Mouse (Mus musculus) naive thymus-derived CD4-positive, alpha-beta T cell, adult 2 months (primary cell): Measurements from ENCODE around the gene Gna15.

Source experiments
- DNase-seq: peaks from one replicate; pipeline ENCODE4 v3.0.0-alpha.2; 2011; ENCODE audit warnings: low read depth

The Gna15 gene

DNA sequence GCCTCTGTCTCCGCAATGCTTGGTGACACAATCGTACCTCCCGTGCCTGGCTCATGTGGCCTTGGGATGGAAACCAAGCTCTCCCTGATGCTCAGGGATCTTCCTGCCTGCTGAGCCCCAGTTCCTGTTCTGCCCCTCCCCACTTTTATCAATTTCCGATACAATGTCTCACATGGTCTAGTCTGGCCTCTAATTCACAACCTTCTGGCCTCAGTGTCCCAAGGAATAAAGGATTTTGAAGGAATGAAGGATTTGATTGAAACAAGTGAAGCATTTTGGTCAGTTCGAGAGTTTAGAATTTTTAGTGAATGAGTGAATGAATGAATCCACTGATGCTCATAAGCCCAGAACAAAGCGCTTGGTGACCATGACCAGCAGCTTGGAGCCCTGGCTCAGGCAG, 883 bp downstream of the Gna15 start:
- DNase-seq: no peak

DNA sequence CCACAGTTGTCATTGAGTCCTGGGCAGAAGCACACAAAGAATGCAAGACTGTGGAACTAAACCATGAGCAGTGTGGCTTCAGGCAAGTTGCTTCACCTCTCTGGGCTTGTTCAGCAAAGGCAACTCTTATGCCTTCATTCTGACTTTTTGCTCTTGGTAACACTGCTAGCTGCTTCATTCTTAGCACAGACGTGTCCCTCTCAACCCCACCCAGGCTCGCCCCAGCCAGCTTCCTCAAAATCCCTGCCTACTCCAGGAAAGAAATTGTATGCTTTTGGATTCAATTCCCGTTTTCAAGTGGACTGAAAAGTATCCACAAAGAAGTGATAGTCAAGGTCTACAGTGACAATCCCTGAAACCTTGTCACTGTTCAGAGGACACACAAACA, 4.1 kb downstream of the Gna15 start:
- no peak for DNase-seq

DNA sequence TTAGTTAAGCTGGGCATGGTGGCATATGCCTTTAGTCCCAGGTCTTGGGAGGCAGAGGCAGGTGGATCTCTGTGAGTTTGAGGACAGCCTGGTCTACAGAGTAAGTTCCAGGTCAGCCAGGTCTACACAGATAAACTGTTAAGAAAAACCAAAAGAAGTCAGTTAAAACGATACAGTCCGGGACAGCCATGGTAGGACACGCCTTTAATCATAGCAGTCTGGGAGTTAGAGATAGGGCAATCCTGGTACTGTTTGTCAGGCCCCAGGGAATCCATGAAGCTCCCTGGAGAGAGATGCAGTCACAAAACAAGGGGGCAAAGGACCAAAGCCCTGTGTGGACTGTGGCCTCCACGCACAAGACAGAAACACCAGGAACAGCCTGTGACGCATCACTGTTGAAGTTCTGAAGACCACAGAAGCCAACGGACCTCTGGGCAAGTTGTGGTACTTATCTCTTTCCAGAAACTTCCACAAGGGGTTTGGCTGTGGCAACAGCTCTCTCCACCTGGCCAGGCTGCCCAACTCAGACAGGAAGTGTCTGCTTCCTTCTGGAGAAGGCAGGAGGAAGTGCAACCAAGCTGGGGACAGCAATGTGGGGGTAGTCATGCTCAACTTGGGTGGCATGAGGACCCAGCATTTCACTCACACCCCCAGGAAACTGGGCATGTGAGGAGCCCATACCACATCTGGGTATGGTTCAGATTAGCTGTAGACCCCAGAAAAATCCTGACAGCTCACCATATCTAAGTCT, 4.6 kb downstream of the Gna15 start:
- no peak for DNase-seq

DNA sequence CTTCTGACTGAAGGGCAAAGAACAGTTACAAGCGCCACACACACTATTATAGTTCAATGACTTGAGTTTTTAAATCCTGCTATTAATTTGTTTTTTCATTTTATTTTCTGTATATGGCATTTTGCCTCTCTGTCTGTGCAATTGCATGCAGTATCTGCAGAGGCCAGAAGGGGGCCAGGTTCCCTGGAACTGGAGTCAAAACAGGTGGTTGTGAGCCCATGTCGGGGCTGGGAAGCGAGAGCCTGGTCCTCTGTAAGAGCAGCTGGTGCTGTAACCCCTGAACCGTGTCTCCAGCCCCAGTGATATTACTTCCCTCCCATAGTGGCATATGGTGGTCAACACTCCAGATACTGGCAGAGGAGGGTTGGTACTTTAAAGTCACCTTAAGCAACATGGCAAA, 5.5 kb downstream of the Gna15 start:
- DNase-seq: peak; percentile 86

DNA sequence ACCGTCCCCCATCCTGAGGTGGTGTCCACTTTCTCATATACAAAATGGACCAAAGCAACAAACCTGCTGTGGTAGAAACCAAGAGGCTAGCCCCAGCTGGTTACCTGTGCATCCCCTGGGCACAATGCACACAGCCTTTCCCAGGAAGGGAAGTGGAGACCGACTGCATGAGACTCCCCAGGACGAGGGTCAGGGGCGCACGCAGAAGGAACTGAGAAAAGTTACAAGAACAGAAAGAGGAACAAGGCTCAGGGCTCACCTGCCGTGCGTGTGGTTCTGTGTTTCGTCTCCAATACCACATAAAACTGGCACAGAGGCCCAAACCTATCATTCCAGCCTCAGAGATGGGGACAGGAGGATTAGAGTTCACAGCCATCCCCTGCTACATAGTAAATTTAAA, 6.8 kb downstream of the Gna15 start:
- no peak for DNase-seq

DNA sequence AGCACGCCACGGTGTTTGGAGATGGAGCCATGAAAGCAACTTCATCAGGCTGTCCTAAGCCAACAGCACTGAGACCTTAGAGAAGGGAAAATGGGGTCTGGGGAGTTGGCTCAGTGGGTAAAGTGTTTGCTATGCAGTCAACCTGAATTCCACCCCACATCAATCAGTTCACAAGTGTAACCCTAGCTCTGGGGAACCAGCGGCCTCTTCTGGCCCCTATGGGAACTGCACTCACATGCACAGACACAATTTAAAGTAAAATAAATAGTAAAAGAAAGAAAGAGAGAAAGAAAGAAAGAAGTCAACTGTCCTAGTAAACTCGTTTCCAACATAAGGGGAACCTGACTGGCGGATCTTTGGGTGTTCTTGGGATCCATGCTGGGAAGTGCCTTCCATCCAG, 10.2 kb downstream of the Gna15 start:
- no peak for DNase-seq

DNA sequence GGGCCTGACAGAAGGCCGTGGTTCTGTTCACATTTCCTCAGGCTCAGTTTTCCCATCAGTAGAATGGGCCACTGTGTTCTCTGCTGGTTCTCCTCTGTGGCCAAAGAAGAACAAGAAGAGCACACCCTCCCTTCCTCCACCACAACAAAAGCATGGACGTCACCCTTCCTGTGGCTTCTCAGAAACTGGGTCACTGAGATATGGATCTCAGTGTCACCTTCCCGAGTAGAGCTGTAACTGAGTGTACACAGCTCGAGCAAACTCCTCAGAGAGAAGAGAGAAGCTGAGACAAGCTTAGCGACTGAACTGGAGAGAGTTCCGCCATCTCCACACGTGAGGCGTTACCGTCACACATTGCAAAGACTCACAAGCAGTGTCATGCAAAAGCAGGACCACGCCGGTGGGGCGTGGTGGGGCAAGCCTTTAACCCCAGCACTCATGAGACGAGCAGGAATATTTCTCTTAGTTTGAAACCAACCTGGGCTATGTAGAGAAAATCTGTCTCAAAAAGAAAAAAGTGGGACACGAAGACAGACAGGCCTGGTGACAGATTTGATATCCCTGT, 13.7 kb downstream of the Gna15 start:
- DNase-seq: peak; percentile 68

DNA sequence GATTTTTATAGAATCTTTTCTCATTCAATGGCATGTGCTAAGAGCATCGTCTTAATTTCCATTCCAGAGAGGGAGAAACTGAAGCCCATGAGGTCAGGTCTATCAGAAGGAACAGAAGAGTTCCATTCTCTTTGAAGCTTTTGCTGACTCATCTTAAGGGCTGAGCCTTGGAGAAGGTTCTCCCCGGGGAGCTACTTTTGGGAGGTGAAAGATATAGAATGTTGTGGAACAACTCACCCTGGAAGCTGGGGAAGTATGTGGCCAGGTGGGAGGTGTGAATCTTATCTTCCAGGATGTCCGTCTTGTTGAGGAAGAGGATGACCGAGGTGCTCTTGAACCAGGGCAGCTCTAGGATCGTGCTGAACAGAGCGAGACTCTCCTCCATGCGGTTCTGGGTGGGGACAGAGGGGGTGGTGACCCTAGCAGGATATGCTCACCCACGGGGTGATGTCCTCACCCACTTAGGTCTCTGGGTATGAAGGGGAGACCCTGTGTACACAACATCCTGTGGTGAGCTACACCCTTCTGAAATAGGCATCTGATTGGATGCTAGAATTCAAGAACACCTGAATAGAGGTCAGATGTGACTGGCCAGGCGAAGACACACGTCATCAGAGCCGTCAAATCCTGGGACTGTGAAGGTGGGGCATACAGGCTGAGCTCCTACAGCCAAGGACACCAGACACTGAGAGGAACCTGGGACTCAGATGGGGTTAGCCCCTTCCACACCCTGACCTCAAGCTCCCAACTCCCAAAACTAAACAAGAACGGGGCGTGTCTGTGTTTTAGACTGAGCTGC, 16.1 kb downstream of the Gna15 start:
- peak; percentile 59 for DNase-seq

DNA sequence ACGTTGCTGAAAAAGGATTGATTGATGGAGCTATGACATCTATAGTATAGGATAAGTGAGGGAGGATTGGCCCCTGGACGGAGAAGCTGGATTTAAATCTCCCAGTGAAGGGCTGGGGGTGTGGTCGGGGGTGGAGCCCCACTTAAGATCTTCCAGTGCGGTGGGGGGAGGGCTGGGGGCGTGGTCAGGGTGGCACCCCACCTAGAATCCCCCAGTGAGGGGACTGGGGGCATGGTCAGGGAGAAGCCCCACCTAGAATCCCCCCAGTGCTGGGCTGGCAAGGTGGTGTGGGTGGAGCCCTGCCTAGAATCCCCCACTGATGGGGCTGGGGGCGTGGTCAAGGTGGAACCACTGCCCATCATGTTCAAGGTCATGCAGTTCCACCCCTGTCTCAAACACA, 16.9 kb downstream of the Gna15 start:
- DNase-seq: no peak

DNA sequence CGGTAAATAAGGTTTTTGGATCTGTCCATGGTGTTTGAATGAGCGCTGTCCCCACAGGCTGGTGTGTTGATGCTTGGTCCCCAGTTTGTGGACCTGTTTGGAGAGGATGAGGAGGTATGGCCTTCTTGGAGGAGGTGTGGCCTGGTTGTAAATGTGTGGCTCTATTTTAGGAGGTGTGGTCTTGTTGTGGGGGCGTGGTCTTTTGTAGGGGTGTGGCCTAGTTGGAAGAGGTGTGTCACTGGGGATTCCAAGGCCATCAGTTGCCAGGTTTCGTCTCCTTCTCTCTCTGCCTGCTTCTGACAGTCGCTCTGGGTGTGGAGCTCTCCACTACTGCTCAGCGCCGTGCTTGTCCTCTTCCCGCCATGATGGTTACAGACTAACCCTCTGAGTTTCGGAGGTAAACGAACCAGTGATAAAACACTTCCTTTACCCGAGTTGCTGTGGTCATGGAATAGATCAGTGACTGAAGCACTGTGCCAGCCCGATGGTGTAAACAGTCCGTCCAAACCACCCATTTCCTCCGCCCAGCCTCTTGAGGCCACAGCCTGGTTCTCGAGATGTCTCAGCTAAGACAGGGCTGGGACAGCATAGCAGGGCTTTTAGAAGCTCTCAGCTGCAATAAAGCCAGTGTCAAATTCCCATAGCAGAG, 18.9 kb downstream of the Gna15 start:
- no peak for DNase-seq

DNA sequence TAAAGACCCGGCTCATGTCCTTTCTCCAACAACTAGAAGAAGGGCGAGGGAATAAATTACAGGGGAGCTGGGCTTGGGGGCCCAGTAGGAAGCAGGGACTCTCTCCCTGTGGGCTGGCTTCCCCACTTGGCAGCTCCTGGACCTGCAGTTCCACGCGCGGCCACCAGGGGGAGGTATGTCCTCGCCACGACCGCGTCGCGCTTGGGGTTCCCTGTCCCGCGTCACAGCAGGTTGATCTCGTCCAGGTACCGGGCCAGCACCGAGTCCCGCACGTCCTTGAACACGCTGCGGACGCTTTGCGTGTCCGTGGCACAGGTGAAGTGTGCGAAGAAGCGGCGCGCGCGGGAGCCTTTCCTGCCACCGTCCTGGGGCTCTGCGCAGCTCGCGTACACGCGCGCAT, 21.4 kb downstream of the Gna15 start:
- peak; percentile 93 for DNase-seq

DNA sequence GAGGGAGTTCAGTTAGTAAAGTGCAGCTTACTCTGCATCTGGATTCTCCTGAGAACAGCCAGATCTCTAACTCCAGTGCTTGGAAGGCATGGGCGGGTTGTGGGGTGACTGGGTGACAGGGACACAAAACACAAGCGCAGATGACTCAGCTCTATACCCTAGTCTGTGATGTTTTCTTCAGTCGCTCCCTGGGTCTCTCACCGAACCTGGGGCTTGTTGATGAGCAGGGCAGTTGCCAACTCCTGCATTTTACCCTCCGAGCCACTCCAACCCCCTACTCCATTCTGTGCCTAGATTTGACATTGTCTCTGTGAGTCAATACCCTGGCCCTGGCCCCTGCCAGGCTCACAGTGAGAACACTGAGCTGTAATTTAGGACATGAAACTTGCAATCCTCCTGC, 22.2 kb downstream of the Gna15 start:
- no peak for DNase-seq

DNA sequence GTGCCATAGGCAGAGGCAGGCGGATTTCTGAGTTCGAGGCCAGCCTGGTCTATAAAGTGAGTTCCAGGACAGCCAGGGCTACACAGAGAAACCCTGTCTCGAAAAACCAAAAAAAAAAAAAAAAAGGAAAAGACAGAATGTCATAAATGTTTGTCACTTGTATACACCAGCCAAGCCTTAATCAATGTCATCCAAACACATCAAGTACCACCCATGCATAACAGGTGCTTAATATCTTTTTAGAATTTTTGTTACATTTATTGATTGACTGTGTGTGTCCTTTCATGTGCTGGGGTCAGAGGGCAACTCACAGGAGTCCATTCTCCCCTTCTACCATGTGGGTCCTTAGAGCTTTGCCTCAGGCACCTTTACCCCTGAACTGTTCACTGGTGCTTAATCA, 24.0 kb downstream of the Gna15 start, which contains the start of gene S1pr4:
Gene S1pr4 (minus strand): TSS at position 101 of the 400 bp plus-strand sequence.
- DNase-seq: no peak

DNA sequence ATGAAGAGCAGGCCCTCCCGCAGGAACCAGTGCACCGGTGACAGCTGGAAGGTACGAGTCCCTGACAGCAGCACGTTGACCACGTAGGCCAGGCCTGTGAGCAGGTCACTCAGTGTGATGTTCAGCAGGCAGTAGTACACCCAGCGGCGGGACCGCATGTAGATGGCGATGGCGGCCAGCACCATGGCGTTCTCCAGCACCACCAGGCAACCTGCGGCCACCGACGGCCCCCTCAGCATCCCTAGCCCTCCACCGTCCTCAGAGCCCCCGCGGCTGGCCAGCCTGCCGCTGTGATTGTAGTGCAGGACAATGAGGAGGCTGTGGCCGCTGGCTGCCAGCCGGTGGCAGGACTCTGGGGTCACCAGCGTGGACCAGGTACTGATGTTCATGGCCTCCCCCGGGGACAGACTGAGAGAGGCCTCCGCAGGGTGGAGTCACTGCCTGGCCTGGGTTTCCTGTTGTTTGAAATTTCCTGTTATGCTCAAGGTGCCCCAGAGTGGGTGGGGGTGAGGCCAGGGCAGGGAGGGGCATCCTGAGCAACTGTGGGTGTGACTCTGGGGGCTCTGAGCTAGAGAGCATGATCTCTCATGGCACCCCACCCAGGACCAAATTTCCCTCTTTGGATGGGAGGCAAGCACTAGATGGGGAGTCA, 24.6 kb downstream of the Gna15 start:
- DNase-seq: peak; percentile 81

DNA sequence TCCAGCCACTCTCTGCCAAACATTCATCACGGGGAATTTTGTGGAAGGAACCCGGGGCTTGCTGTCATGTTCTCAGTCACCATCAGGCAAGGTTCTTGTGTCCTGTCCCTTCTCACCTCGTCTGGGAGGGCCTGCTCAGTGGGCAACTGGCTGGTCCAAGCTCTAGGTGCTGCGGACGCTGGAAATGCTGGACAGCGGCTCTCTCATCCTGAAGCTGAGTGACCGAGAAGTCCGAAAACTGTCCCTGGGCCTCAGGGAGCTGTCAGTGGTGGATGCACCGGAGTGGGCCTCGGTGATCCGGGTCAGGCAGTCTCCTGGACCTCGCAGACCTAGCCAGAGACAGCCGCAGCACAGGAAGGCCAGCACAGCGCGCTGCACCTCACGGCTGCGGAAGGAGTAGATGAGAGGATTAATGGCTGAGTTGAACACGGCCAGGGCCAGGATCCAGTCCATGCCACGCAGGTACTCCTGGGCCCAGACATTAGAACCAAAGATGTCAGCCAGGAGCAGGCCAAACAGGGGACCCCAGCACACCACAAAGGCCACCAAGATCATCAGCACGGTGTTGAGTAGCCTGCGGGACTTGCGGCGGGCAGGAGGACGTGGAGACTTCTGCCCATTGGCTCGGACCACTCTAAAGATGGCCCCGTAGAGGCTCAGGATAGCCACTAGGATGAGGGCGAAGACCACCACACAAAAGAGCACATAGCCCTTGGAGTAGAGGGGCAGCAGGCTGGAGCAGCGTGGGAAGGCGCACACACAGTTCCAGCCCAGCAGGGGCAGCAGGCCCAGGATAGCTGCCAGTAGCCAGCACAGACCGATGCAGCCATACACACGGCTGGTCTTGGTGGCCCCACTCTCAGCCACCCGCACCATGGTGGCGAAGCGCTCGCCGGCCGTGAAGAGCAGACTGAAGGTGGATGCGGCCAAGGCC, 25.4 kb downstream of the Gna15 start:
- DNase-seq: no peak

DNA sequence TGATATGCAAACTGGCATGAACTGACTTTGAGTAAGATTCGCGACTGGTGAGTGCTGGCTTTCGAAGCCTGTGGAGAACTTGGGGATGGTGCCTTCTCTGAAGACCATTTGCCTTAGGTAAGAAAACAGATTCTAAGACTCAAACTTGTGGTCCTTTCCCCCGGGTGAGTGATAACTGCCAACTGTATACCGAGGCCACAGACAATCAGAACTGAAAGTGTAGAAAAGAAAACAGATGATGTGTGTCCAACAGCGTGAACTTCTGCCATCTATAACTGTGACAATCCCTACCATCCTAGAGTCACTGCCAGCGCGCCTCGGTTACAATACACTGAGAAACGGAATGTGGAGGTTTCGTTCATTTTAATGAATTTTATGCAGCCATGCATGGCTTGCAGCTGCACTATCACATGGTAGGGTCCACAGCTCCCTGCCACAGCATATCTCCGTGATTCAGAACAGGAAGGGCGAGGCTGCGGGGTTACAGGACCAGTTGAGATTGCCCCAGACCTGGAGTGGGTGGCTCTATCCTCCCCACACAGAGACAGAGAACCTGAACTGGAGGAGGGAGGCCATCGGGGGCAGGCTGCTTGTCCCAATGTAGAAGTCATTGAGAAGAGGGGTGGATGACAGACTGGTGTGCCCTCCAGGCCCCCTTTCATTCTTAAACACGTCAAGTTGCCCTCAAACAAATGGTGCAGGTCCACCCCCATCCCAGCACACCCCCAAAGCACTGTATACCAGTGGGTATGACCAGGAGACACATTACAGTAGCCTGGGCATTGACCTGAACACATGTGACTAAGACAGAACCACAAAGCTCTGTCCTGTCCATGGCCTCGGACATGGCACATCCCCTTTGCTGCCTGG, 26.4 kb downstream of the Gna15 start:
- DNase-seq: no peak

DNA sequence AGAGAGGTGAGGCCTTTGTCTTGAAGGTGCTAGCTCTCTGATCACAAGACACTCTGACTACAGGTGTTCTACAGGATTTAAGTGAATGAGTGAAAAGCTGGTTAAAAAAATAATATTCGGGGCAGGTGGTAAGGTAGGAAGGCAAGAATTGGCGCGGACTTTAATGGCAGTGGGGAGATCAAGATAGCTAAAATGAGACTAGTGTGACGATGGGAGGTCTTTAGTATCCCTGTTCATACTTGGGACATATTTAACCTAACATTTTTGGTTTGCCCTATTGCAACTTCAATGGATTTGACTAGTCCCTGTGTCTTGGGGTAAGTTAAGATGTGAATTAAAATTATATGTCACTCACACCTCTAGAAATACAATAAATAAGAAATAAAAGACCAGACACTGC, 27.1 kb downstream of the Gna15 start:
- no peak for DNase-seq

DNA sequence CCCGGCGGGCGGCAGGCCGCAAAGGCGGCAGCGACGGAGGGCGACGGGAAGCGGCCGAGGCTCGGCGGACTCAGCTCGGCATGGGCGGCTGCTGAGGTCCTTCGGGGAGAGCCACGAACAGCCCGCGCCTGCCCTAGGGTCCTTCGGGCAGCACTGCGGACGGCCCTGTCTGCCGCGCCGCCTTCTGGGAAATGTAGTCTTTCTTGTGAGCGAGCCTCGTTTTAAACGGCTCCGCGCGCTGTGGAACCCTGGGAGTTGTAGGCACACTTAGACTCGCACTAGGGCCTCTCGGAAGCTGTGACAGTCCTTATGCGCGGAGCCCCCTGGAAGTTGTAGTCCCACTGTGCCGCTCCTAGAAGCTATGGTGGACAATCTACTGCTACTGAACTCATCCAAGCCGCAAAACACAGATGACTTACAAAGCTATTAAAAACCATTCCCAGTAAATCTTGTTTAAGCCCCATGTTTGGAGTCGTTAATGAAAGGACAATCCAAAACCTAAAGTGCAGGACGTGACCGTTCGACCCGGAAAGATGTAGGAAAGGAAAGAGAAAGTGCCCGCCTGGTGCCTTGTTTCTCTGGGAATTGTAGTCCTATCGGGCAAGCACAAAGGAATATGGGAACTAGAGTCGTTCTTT, 27.6 kb downstream of the Gna15 start, which contains the start of gene Ncln:
Gene Ncln (minus strand): TSS at position 129 of the 638 bp plus-strand sequence.
- peak; percentile 98 for DNase-seq

DNA sequence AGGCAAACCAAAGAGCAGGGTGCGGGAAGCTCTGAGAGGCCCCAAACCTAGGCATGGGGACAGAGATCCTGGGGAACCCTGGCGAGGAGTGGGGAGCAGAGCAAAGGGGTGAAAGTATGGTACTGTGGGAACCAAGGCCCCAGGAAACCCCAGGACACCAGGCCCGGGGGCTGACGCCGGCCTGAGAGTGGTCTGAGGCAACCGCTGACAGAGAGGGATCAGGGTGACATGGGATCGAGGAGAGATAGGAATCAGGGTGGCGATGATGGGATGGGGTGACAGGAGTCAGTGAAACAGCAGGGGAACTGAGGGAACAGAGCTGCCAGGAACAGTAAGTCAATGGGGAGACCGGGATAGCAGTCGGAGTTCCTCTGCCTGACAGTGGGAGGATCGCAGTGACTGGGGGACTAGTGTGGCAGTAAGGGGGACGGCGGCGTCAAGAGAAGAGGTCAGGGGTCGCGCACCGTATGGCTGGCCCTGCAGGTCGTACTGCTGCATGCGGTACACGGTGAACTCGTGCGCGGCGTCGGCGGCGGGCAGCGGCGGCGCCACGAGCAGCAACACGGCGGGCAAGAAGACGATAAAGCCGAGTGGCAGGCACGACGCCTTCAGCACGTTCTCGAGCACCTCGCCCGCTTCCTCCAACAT, 28.3 kb downstream of the Gna15 start:
- DNase-seq: no peak
